Mouse (Mus musculus): ENCODE results near the gene Zfand3.

DNA sequence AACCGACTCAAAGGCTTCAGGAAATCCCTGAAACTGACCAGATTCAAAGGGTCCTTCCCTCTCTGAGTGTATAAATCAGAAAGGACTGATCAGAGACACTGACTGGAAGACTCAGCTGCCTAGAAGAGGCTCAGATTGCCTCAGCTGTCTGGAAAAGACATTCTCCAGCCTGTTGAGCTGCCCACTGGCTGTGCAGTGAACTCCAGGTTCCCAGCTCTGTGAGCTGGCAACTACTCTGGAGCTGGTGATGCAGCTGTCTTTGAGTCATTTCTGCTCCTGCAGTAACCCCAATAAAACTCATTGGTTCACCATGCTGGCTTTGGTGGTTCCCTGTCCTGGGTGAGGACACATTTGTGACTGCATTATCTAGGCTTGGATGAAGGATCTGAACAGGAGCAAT, 226.9 kb downstream of the Zfand3 start:
- TF ChIP-seq RAD21 (IDR thresholded peaks at IDR 0.05; ENCODE audit: low read depth, low read length): no peak
- no peak for TF ChIP-seq MAFK (IDR thresholded peaks at IDR 0.05; ENCODE audit: insufficient replicate concordance, low read length)
- TF ChIP-seq CTCF (conservative IDR thresholded peaks at IDR 0.05 in 1 of 2, IDR thresholded peaks at IDR 0.05 in 1 of 2; ENCODE audit: low read depth in 2 of 2, low read length in 2 of 2): no peak
